Mouse (Mus musculus) layer of hippocampus, postnatal 10 days (tissue): ENCODE measurements at regions not wholly inside any gene's neighbourhood (a gene's known extent, or its start where the extent isn't known, plus 50 kb on each side); places are given as distances from the start of the nearest gene placed in this dataset.

ENCODE experiments used
- DNase-seq, 2 experiments: peaks; one replicate each; pipeline ENCODE4 v3.0.0; 2021; ENCODE audit warnings: low spot score in 2 of 2

- no peak for DNase-seq
Measured at GRCm38 (mm10) chr4:87386835-87387234, 156.6 kb upstream of the Slc24a2 start.

- no peak for DNase-seq
Measured at GRCm38 (mm10) chr4:87386271-87386670, 156.0 kb upstream of the Slc24a2 start.

GRCm38 (mm10) chr4:87385221-87385739 lies 155.0 kb upstream of the Slc24a2 start:
- DNase-seq = no peak

GRCm38 (mm10) chr4:87384469-87385044 lies 154.3 kb upstream of the Slc24a2 start:
- no peak for DNase-seq

- DNase-seq = no peak
Measured at GRCm38 (mm10) chr4:87380716-87381115, 150.4 kb upstream of the Slc24a2 start.

GRCm38 (mm10) chr4:87379516-87380173 lies 149.4 kb upstream of the Slc24a2 start:
- DNase-seq = no peak

- no peak for DNase-seq
Measured at GRCm38 (mm10) chr4:87371960-87372359, 141.7 kb upstream of the Slc24a2 start.

- DNase-seq = no peak
Measured at GRCm38 (mm10) chr4:87369626-87370234, 139.5 kb upstream of the Slc24a2 start.

GRCm38 (mm10) chr4:87368413-87369160 lies 138.3 kb upstream of the Slc24a2 start:
- DNase-seq = peak; percentile 69 to 78

- DNase-seq = peak; percentile 90
Measured at GRCm38 (mm10) chr4:87367732-87368412, 137.6 kb upstream of the Slc24a2 start.

GRCm38 (mm10) chr4:87362201-87362600 lies 131.9 kb upstream of the Slc24a2 start:
- peak; percentile 60 to 71 for DNase-seq

GRCm38 (mm10) chr4:87359483-87359882 lies 129.2 kb upstream of the Slc24a2 start:
- DNase-seq = peak; percentile 52 to 65

GRCm38 (mm10) chr4:87359004-87359403 lies 128.7 kb upstream of the Slc24a2 start:
- no peak for DNase-seq

GRCm38 (mm10) chr4:87332968-87333367 lies 102.7 kb upstream of the Slc24a2 start:
- no peak for DNase-seq

GRCm38 (mm10) chr4:87329136-87329535 lies 98.9 kb upstream of the Slc24a2 start:
- peak in 1 of 2 experiments; percentile 10 for DNase-seq

- no peak for DNase-seq
Measured at GRCm38 (mm10) chr4:87321726-87322349, 91.6 kb upstream of the Slc24a2 start.

- DNase-seq = no peak
Measured at GRCm38 (mm10) chr4:87298129-87298528, 67.9 kb upstream of the Slc24a2 start.

GRCm38 (mm10) chr4:87294538-87294937 lies 64.3 kb upstream of the Slc24a2 start:
- DNase-seq = no peak
